Comparison of ENCODE assay signal across 8 mouse cellular contexts in genomic region chr2:121139266-121140017, GRCm38 (mm10). TPM values are rescaled to one million over a fixed set of nuclear protein-coding genes. Genes with fewer than 3 reads are reported as not detected.
DNase-seq lines count a peak whose midpoint lies in the region; ATAC-seq and TF ChIP-seq lines count a peak whose summit lies in the region.

No protein-coding gene starts in this region.

- peak overlapping the region; percentile 97 for H3K27ac ChIP-seq in forebrain, embryonic 13.5 days
- peak overlapping the region; percentile 98 for H3K27ac ChIP-seq in hindbrain, embryonic 14.5 days
- H3K27ac ChIP-seq in limb, embryonic 15.5 days, result peak overlapping the region; percentile 100
- peak overlapping the region; percentile 99 for H3K27ac ChIP-seq in midbrain, embryonic 15.5 days

- TF ChIP-seq POLR2A in brain, embryonic 14.5 days (IDR thresholded peaks at IDR 0.05; ENCODE audit: borderline replicate concordance, extremely low read depth, insufficient read depth, insufficient read length, poor library complexity, severe bottlenecking), result no peak

- DNase-seq in left cerebral cortex, postnatal 36 days (ENCODE audit: low spot score in 2 of 2), result peak; percentile 3 to 4
- no peak for DNase-seq in left cerebral cortex, adult 18-20 months (ENCODE audit: low spot score in 2 of 2)
- peak; percentile 74 for DNase-seq in brain, embryonic 14.5 days (ENCODE audit: low read depth)
- DNase-seq in hindbrain, embryonic 14.5 days (ENCODE audit: low spot score), result peak; percentile 45
- peak; percentile 44 for DNase-seq in testis, postnatal 14 days (ENCODE audit: low spot score)

- H3K9ac ChIP-seq in forebrain, embryonic 13.5 days, result peak overlapping the region; percentile 93
- peak overlapping the region; percentile 84 for H3K9ac ChIP-seq in hindbrain, embryonic 14.5 days
- peak overlapping the region; percentile 83 for H3K9ac ChIP-seq in limb, embryonic 15.5 days
- H3K9ac ChIP-seq in midbrain, embryonic 15.5 days, result peak overlapping the region; percentile 91

- peak overlapping the region; percentile 74 for H3K4me3 ChIP-seq in forebrain, embryonic 13.5 days
- H3K4me3 ChIP-seq in hindbrain, embryonic 14.5 days (replicated peaks; ENCODE audit: low read length), result peak overlapping the region; percentile 65
- peak overlapping the region; percentile 70 for H3K4me3 ChIP-seq in limb, embryonic 15.5 days
- peak overlapping the region; percentile 77 for H3K4me3 ChIP-seq in midbrain, embryonic 15.5 days

- 57% methylated on average over 29 of the region's 29 CpGs for WGBS in forebrain, embryonic 13.5 days
- WGBS in hindbrain, embryonic 14.5 days, result 42% methylated on average over 29 of the region's 29 CpGs
- WGBS in limb, embryonic 15.5 days, result 48% methylated on average over 29 of the region's 29 CpGs
- WGBS in midbrain, embryonic 15.5 days, result 43% methylated on average over 29 of the region's 29 CpGs

- TF ChIP-seq CTCF in brain, embryonic 14.5 days (IDR thresholded peaks at IDR 0.05; ENCODE audit: borderline replicate concordance, extremely low read depth, insufficient read depth, insufficient read length), result no peak

- ATAC-seq in forebrain, embryonic 13.5 days, result no peak
- ATAC-seq in hindbrain, embryonic 14.5 days (ENCODE audit: low FRiP score), result no peak
- no peak for ATAC-seq in limb, embryonic 15.5 days (ENCODE audit: insufficient number of reproducible peaks, low FRiP score, low TSS enrichment, low read depth)
- no peak; the same call in 1 of the 2 replicates for ATAC-seq in midbrain, embryonic 15.5 days (replicated peaks)

- intact Hi-C loops in left cerebral cortex, postnatal 36 days (cut with DNase I), result no loop called here

- peaks cover 34% of the 10 kb centered on the region for H3K36me3 ChIP-seq in forebrain, embryonic 13.5 days (ENCODE audit: poor library complexity, severe bottlenecking)
- peaks cover 10% of the 10 kb centered on the region for H3K36me3 ChIP-seq in hindbrain, embryonic 14.5 days (replicated peaks; ENCODE audit: control insufficient read depth, insufficient read depth)
- H3K36me3 ChIP-seq in limb, embryonic 15.5 days, result peaks cover 24% of the 10 kb centered on the region
- 0 out of 2 replicates have a peak, but pooled peaks cover 7% of the 10 kb centered on the region for H3K36me3 ChIP-seq in midbrain, embryonic 15.5 days (replicated peaks)

- peaks cover 33% of the 10 kb centered on the region for H3K4me1 ChIP-seq in forebrain, embryonic 13.5 days
- peaks cover 31% of the 10 kb centered on the region for H3K4me1 ChIP-seq in hindbrain, embryonic 14.5 days (replicated peaks; ENCODE audit: control insufficient read depth, insufficient read depth, low read length)
- peaks cover 26% of the 10 kb centered on the region for H3K4me1 ChIP-seq in limb, embryonic 15.5 days
- H3K4me1 ChIP-seq in midbrain, embryonic 15.5 days, result peaks cover 41% of the 10 kb centered on the region

- H3K27me3 ChIP-seq in forebrain, embryonic 13.5 days, result no peaks in the 10 kb centered on the region
- no peaks in the 10 kb centered on the region for H3K27me3 ChIP-seq in hindbrain, embryonic 14.5 days (ENCODE audit: control insufficient read depth, insufficient read depth, low read length)
- no peaks in the 10 kb centered on the region for H3K27me3 ChIP-seq in limb, embryonic 15.5 days
- H3K27me3 ChIP-seq in midbrain, embryonic 15.5 days (replicated peaks), result no peaks in the 10 kb centered on the region

- H3K9me3 ChIP-seq in forebrain, embryonic 13.5 days (replicated peaks), result no peaks in the 10 kb centered on the region
- no peaks in the 10 kb centered on the region for H3K9me3 ChIP-seq in hindbrain, embryonic 14.5 days (ENCODE audit: control insufficient read depth, low read length)
- no peaks in the 10 kb centered on the region for H3K9me3 ChIP-seq in limb, embryonic 15.5 days
- H3K9me3 ChIP-seq in midbrain, embryonic 15.5 days, result no peaks in the 10 kb centered on the region

- H3K4me2 ChIP-seq in forebrain, embryonic 13.5 days, result peak overlapping the region; percentile 92
- H3K4me2 ChIP-seq in hindbrain, embryonic 14.5 days (replicated peaks), result peak overlapping the region; percentile 81
- peak overlapping the region; percentile 81 for H3K4me2 ChIP-seq in limb, embryonic 15.5 days
- H3K4me2 ChIP-seq in midbrain, embryonic 15.5 days, result peak overlapping the region; percentile 84

RNA-seq across cellular contexts. Expression of gene Adal, which starts 0.8 kb away (rescaled TPM):
- 10 to 100 TPM; 16.6 to 19.9 TPM for total RNA-seq in left cerebral cortex, postnatal 36 days (2021)
- 10 to 100 TPM; 14.5 to 17.8 TPM for total RNA-seq in left cerebral cortex, adult 18-20 months (2021)
- 22.8 and 24.2 TPM in 2 replicates for polyA plus RNA-seq in brain, embryonic 14.5 days (2012; rRNA removed)
- polyA plus RNA-seq in forebrain, embryonic 13.5 days (2015; fragmentation: Nextera tagmentation; extraction: Ambion mirVana), result 28.7 and 29.9 TPM in 2 replicates
- polyA plus RNA-seq in hindbrain, embryonic 14.5 days (2014; fragmentation: Nextera tagmentation; extraction: Ambion mirVana), result 26.9 and 32.6 TPM in 2 replicates
- polyA plus RNA-seq in limb, embryonic 15.5 days (2015; fragmentation: Nextera tagmentation; extraction: Ambion mirVana), result 16.7 and 17.7 TPM in 2 replicates
- 32.1 and 32.4 TPM in 2 replicates for polyA plus RNA-seq in midbrain, embryonic 15.5 days (2015; fragmentation: Nextera tagmentation; extraction: Ambion mirVana)

RNA-seq across cellular contexts. Expression of gene Lcmt2, which starts 1.0 kb away (rescaled TPM):
- total RNA-seq in left cerebral cortex, postnatal 36 days (2021), result 1 to 10 TPM; 7.0 to 9.4 TPM
- 1 to 10 TPM; 6.9 to 7.6 TPM for total RNA-seq in left cerebral cortex, adult 18-20 months (2021)
- polyA plus RNA-seq in brain, embryonic 14.5 days (2012; rRNA removed), result 11.5 and 12.9 TPM in 2 replicates
- 25.1 and 26.6 TPM in 2 replicates for polyA plus RNA-seq in forebrain, embryonic 13.5 days (2015; fragmentation: Nextera tagmentation; extraction: Ambion mirVana)
- 16.2 and 20.9 TPM in 2 replicates for polyA plus RNA-seq in hindbrain, embryonic 14.5 days (2014; fragmentation: Nextera tagmentation; extraction: Ambion mirVana)
- polyA plus RNA-seq in limb, embryonic 15.5 days (2015; fragmentation: Nextera tagmentation; extraction: Ambion mirVana), result 19.7 and 21.4 TPM in 2 replicates
- 21.7 and 23.1 TPM in 2 replicates for polyA plus RNA-seq in midbrain, embryonic 15.5 days (2015; fragmentation: Nextera tagmentation; extraction: Ambion mirVana)

RNA-seq across cellular contexts. Expression of gene Tgm7, which starts 29.8 kb away (rescaled TPM):
- total RNA-seq in left cerebral cortex, postnatal 36 days (2021), result under 1 TPM in 1 of 2 experiments, not detected in 1; 0.25 TPM
- under 1 TPM in 1 of 2 experiments, not detected in 1; 0.21 TPM for total RNA-seq in left cerebral cortex, adult 18-20 months (2021)
- polyA plus RNA-seq in brain, embryonic 14.5 days (2012; rRNA removed), result 0.04 and 0.05 TPM in 2 replicates
- not detected in 2 replicates for polyA plus RNA-seq in forebrain, embryonic 13.5 days (2015; fragmentation: Nextera tagmentation; extraction: Ambion mirVana)
- polyA plus RNA-seq in hindbrain, embryonic 14.5 days (2014; fragmentation: Nextera tagmentation; extraction: Ambion mirVana), result not detected in 2 replicates
- not detected in 2 replicates for polyA plus RNA-seq in limb, embryonic 15.5 days (2015; fragmentation: Nextera tagmentation; extraction: Ambion mirVana)
- not detected in 2 replicates for polyA plus RNA-seq in midbrain, embryonic 15.5 days (2015; fragmentation: Nextera tagmentation; extraction: Ambion mirVana)

RNA-seq across cellular contexts. Expression of gene Tubgcp4, which starts 31.0 kb away (rescaled TPM):
- total RNA-seq in left cerebral cortex, postnatal 36 days (2021), result 10 to 100 TPM; 35.8 to 56.6 TPM
- 10 to 100 TPM; 45.6 to 49.8 TPM for total RNA-seq in left cerebral cortex, adult 18-20 months (2021)
- polyA plus RNA-seq in brain, embryonic 14.5 days (2012; rRNA removed), result 50.9 and 67.7 TPM in 2 replicates
- polyA plus RNA-seq in forebrain, embryonic 13.5 days (2015; fragmentation: Nextera tagmentation; extraction: Ambion mirVana), result 68.8 and 70.4 TPM in 2 replicates
- 43.3 and 43.7 TPM in 2 replicates for polyA plus RNA-seq in hindbrain, embryonic 14.5 days (2014; fragmentation: Nextera tagmentation; extraction: Ambion mirVana)
- 48.7 and 48.9 TPM in 2 replicates for polyA plus RNA-seq in limb, embryonic 15.5 days (2015; fragmentation: Nextera tagmentation; extraction: Ambion mirVana)
- polyA plus RNA-seq in midbrain, embryonic 15.5 days (2015; fragmentation: Nextera tagmentation; extraction: Ambion mirVana), result 54.6 and 56.9 TPM in 2 replicates

RNA-seq across cellular contexts. Expression of gene Zscan29, which starts 31.5 kb away (rescaled TPM):
- 1 to 10 TPM; 5.8 to 7.0 TPM for total RNA-seq in left cerebral cortex, postnatal 36 days (2021)
- total RNA-seq in left cerebral cortex, adult 18-20 months (2021), result 1 to 10 TPM; 6.5 to 6.9 TPM
- 4.9 and 6.3 TPM in 2 replicates for polyA plus RNA-seq in brain, embryonic 14.5 days (2012; rRNA removed)
- polyA plus RNA-seq in forebrain, embryonic 13.5 days (2015; fragmentation: Nextera tagmentation; extraction: Ambion mirVana), result 11.9 and 12.1 TPM in 2 replicates
- 6.6 and 7.7 TPM in 2 replicates for polyA plus RNA-seq in hindbrain, embryonic 14.5 days (2014; fragmentation: Nextera tagmentation; extraction: Ambion mirVana)
- polyA plus RNA-seq in limb, embryonic 15.5 days (2015; fragmentation: Nextera tagmentation; extraction: Ambion mirVana), result 9.3 and 10.1 TPM in 2 replicates
- polyA plus RNA-seq in midbrain, embryonic 15.5 days (2015; fragmentation: Nextera tagmentation; extraction: Ambion mirVana), result 7.0 and 7.1 TPM in 2 replicates

Comparison
In these comparisons a context has a peak if more than half of its experiments do, and no peak if none do; other contexts are left out.
1. DNase-seq: peak in left cerebral cortex, postnatal 36 days (2 of 2), brain, embryonic 14.5 days (single experiment), hindbrain, embryonic 14.5 days (single experiment) and testis, postnatal 14 days (single experiment); none in left cerebral cortex, adult 18-20 months (0 of 2).
2. Peak in every context shown above with its lines, with median percentiles within 50 percentile points of each other: H3K27ac ChIP-seq, H3K4me2 ChIP-seq, H3K4me3 ChIP-seq and H3K9ac ChIP-seq.